Mouse (Mus musculus) bone marrow, adult 2 months (tissue): ENCODE data around the gene Prr23a1.

Experiments
- CTCF ChIP-seq: fragments of 200-500 bp; IDR thresholded peaks from 2 replicates; pipeline ENCODE4 v1.5.1; 2011; ENCODE audit warnings: low read length, control low read depth; ENCODE audit not compliant: control insufficient read depth, insufficient read depth
- POLR2A ChIP-seq: fragments of 200-500 bp; IDR thresholded peaks from 2 replicates; pipeline ENCODE4 v1.6.1; 2011; ENCODE audit warnings: low read depth, mild to moderate bottlenecking, control low read depth, low read length, borderline replicate concordance; ENCODE audit not compliant: control insufficient read depth

GRCm38 (mm10) chr9:98863463-98863862 is 21.2 kb downstream of the Prr23a1 start:
- no peak for TF ChIP-seq POLR2A
- TF ChIP-seq CTCF = no peak
